Mouse (Mus musculus): ENCODE results near the gene Scyl1.

DNA sequence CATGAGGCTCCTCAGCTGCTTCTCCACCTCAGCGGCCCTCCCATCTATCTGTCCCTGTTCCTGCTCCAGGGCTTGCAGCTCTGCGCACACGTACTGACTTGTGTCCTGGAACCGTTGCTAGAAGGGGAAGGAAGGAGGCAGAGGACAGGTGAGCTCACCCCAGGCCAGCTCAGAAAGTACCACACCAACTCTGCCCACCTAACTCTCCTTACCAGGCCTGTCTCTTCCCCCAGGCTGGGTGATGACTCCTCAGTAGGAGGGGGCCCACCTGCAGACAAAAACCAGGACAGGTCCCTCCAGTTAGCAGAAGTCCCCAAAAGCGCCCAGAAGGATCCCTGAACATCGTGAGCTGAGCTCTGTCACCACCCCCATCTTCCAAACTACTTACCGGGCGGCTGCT is 60.6 kb downstream of the Scyl1 start:
- TF ChIP-seq CTCF (IDR thresholded peaks at IDR 0.05; ENCODE audit: extremely low read depth, insufficient read depth, low read length) (no peak), POLR2A (IDR thresholded peaks at IDR 0.05; ENCODE audit: extremely low read depth, insufficient read depth, low read length) (no peak)

Data from cortical plate, adult 2 months (tissue).